Mouse (Mus musculus): ENCODE data around the gene 1700037H04Rik. TPM values are rescaled to one million over a fixed set of nuclear protein-coding genes. Genes with fewer than 3 reads are reported as not detected.

1700037H04Rik gene
- total RNA-seq, 2 experiments from 2014 or later, result 82.0 to 96.4 TPM

GRCm38 (mm10) chr2:131179246-131179886, 19.5 kb upstream of the 1700037H04Rik start:
- peak; percentile 63 for DNase-seq

- peak; percentile 58 for DNase-seq
Observed at GRCm38 (mm10) chr2:131178828-131179245, 19.0 kb upstream of the 1700037H04Rik start.

GRCm38 (mm10) chr2:131177932-131178331, 18.1 kb upstream of the 1700037H04Rik start:
- DNase-seq, result no peak

GRCm38 (mm10) chr2:131176491-131176890, 16.6 kb upstream of the 1700037H04Rik start:
- DNase-seq, result peak; percentile 57

GRCm38 (mm10) chr2:131175945-131176309, 16.0 kb upstream of the 1700037H04Rik start:
- no peak for DNase-seq

GRCm38 (mm10) chr2:131175286-131175944, 15.5 kb upstream of the 1700037H04Rik start:
- no peak for DNase-seq

- peak; percentile 68 for DNase-seq
Observed at GRCm38 (mm10) chr2:131174700-131175099, 14.8 kb upstream of the 1700037H04Rik start.

- DNase-seq, result no peak
Observed at GRCm38 (mm10) chr2:131172322-131172721, 12.4 kb upstream of the 1700037H04Rik start.

GRCm38 (mm10) chr2:131171401-131172104, 11.7 kb upstream of the 1700037H04Rik start:
- peak; percentile 81 for DNase-seq

- DNase-seq, result no peak
Observed at GRCm38 (mm10) chr2:131170936-131171335, 11.1 kb upstream of the 1700037H04Rik start.

GRCm38 (mm10) chr2:131168914-131169313, 9.0 kb upstream of the 1700037H04Rik start:
- no peak for DNase-seq

- DNase-seq, result no peak
Observed at GRCm38 (mm10) chr2:131167984-131168383, 8.1 kb upstream of the 1700037H04Rik start.

- DNase-seq, result no peak
Observed at GRCm38 (mm10) chr2:131166172-131166571, 6.3 kb upstream of the 1700037H04Rik start.

GRCm38 (mm10) chr2:131163924-131164323, 4.0 kb upstream of the 1700037H04Rik start:
- no peak for DNase-seq

GRCm38 (mm10) chr2:131160671-131161111, 810 bp upstream of the 1700037H04Rik start:
- peak; percentile 34 for DNase-seq

- DNase-seq, result peak; percentile 51
Observed at GRCm38 (mm10) chr2:131159491-131159910, 380 bp downstream of the 1700037H04Rik start.

GRCm38 (mm10) chr2:131156987-131157386, 2.9 kb downstream of the 1700037H04Rik start:
- peak; percentile 37 for DNase-seq

GRCm38 (mm10) chr2:131154036-131154435, 5.8 kb downstream of the 1700037H04Rik start:
- DNase-seq, result no peak

GRCm38 (mm10) chr2:131152166-131152730, 7.6 kb downstream of the 1700037H04Rik start:
- DNase-seq, result no peak

GRCm38 (mm10) chr2:131149254-131149578, 10.7 kb downstream of the 1700037H04Rik start:
- DNase-seq, result no peak

GRCm38 (mm10) chr2:131148353-131149253, 11.3 kb downstream of the 1700037H04Rik start:
- DNase-seq, result peak; percentile 64

GRCm38 (mm10) chr2:131147043-131147365, 12.9 kb downstream of the 1700037H04Rik start:
- DNase-seq, result no peak
